Mouse (Mus musculus) bone marrow macrophage, adult 2 months (primary cell): ENCODE results near the gene Gtf3c5. TPM values are rescaled to one million over a fixed set of nuclear protein-coding genes. Genes with fewer than 3 reads are reported as not detected.
A peak's percentile ranks its signal among the peaks of the same experiment; 100 is the strongest.

Source experiments
- H3K27ac ChIP-seq: 2 replicates; pipeline ENCODE4 v1.5.1; 2012; ENCODE audit warnings: low read depth, low read length; ENCODE audit not compliant: insufficient read depth
- H3K4me1 ChIP-seq: 2 replicates; pipeline ENCODE4 v1.6.1; 2012; ENCODE audit warnings: low read length; ENCODE audit not compliant: control insufficient read depth, insufficient read depth
- H3K4me3 ChIP-seq: 2 replicates; pipeline ENCODE4 v1.5.1; 2012; ENCODE audit warnings: mild to moderate bottlenecking, low read length, moderate library complexity; ENCODE audit not compliant: insufficient read depth
- CTCF ChIP-seq: IDR thresholded peaks from 2 replicates; pipeline ENCODE4 v1.5.1; 2012; ENCODE audit warnings: low read depth, mild to moderate bottlenecking, low read length, moderate library complexity
- POLR2A ChIP-seq: IDR thresholded peaks from 2 replicates; pipeline ENCODE4 v1.6.1; 2012; ENCODE audit warnings: mild to moderate bottlenecking, low read depth, low read length, borderline replicate concordance
- polyA plus RNA-seq: library from polyadenylated mRNA; stranded (reverse); fragments of >200 nt; gene quantifications from 2 replicates; pipeline ENCODE4 v1.2.4, GENCODE M21; 2012; ENCODE audit not compliant: missing spikeins, insufficient read depth, insufficient read length

Gtf3c5 gene
- polyA plus RNA-seq, 1 experiment, result 12.9 TPM

GRCm38 (mm10) chr2:28518231-28518630, 65.3 kb downstream of the Gtf3c5 start:
- H3K4me1 ChIP-seq, result peaks cover 34% of the 10 kb centered on the region
- TF ChIP-seq CTCF, result no peak
- no peak for TF ChIP-seq POLR2A
- H3K27ac ChIP-seq, result no peak overlapping the region
- H3K4me3 ChIP-seq, result no peak overlapping the region

GRCm38 (mm10) chr2:28517206-28517909, 66.2 kb downstream of the Gtf3c5 start:
- Histone ChIP-seq H3K4me1 (peaks cover 29% of the 10 kb centered on the region), H3K4me3 (no peak overlapping the region), H3K27ac (no peak overlapping the region)
- TF ChIP-seq POLR2A (no peak), CTCF (peak; percentile 95)

Other genes starting within 250 kb of the Gtf3c5 start
- gene Ppp1r26, start 137.0 kb downstream of the Gtf3c5 start, polyA plus RNA-seq, result 0.40 and 0.60 TPM in 2 replicates
- not detected in 2 replicates for gene 1700007K13Rik, start 117.4 kb downstream of the Gtf3c5 start, polyA plus RNA-seq
- 23.7 and 24.9 TPM in 2 replicates for gene Mrps2, start 115.7 kb downstream of the Gtf3c5 start, polyA plus RNA-seq
- 16.0 and 18.4 TPM in 2 replicates for gene Gbgt1, start 86.9 kb downstream of the Gtf3c5 start, polyA plus RNA-seq
- gene Gm10134, start 77.7 kb downstream of the Gtf3c5 start, polyA plus RNA-seq, result 5.1 and 8.2 TPM in 2 replicates
- gene Ralgds, start 70.6 kb downstream of the Gtf3c5 start, polyA plus RNA-seq, result 30.6 and 37.0 TPM in 2 replicates
- not detected in 2 replicates for gene Cel, start 20.3 kb downstream of the Gtf3c5 start, polyA plus RNA-seq
- gene Gfi1b, start 38.2 kb upstream of the Gtf3c5 start, polyA plus RNA-seq, result 0.55 TPM in 1 of 2 replicates, not detected in the other
- 19.0 and 21.4 TPM in 2 replicates for gene Tsc1, start 57.5 kb upstream of the Gtf3c5 start, polyA plus RNA-seq
- 4.8 and 5.9 TPM in 2 replicates for gene Spaca9, start 116.0 kb upstream of the Gtf3c5 start, polyA plus RNA-seq
- gene Ak8, start 116.4 kb upstream of the Gtf3c5 start, polyA plus RNA-seq, result 2.5 and 2.6 TPM in 2 replicates